Mouse (Mus musculus): ENCODE data around the gene Chp1.

DNA sequence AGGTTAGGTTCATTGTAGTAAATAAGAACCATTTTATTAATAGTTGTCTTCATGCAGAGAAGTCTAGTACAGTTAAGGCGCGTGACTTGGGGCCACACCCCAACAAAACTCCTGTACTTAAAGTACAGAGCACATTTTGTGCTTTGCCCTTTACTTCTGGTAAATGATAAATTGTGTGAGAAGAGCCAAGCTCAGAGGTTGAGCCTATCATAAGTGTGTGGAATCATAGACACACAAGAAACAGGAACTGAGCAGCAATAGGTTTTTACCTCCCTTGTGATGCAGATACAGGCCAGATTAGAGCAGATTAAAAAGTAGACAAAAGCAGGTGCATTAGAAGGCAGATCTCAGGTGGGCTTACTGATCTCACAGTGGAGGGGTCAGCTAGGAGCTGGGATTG, 73.8 kb downstream of the Chp1 start:
- TF ChIP-seq CTCF (IDR thresholded peaks at IDR 0.05; ENCODE audit: low read depth, low read length) = no peak
- no peak for TF ChIP-seq POLR2A (IDR thresholded peaks at IDR 0.05; ENCODE audit: insufficient read depth, low read length)
